Mouse (Mus musculus) CH12.LX (cell line): Measurements from ENCODE around the gene Olfr1480.

Experiments used
- CTCF ChIP-seq, 2 experiments: IDR thresholded peaks in 1 of 2; conservative IDR thresholded peaks in 1 of 2; 2 replicates each; pipeline ENCODE4 v1.5.1; 2011 to 2012; ENCODE audit warnings: low read depth in 2 of 2, low read length in 2 of 2, improper control_type of control experiment in 1 of 2, inconsistent platforms in 1 of 2, mild to moderate bottlenecking in 1 of 2, moderate library complexity in 1 of 2
- EP300 ChIP-seq: IDR thresholded peaks from 2 replicates; pipeline ENCODE4 v1.6.1; 2011; ENCODE audit warnings: low read length, improper control_type of control experiment
- MAX ChIP-seq: IDR thresholded peaks from 2 replicates; pipeline ENCODE4 v1.6.1; 2011; ENCODE audit warnings: low read length, improper control_type of control experiment
- MXI1 ChIP-seq: IDR thresholded peaks from 2 replicates; pipeline ENCODE4 v1.6.1; 2011; ENCODE audit warnings: mild to moderate bottlenecking, low read depth, low read length, improper control_type of control experiment
- NRF1 ChIP-seq: IDR thresholded peaks from 2 replicates; pipeline ENCODE4 v1.6.1; 2014; ENCODE audit warnings: low read depth, mild to moderate bottlenecking, inconsistent platforms, low read length, improper control_type of control experiment, moderate library complexity
- POLR2A ChIP-seq: IDR thresholded peaks from 2 replicates; pipeline ENCODE4 v1.6.1; 2011; ENCODE audit warnings: low read depth, mild to moderate bottlenecking, improper control_type of control experiment, low read length
- USF1 ChIP-seq: IDR thresholded peaks from 2 replicates; pipeline ENCODE4 v1.6.1; 2014; ENCODE audit warnings: low read depth, mild to moderate bottlenecking, inconsistent platforms, low read length, improper control_type of control experiment
- ZNF384 ChIP-seq: IDR thresholded peaks from 2 replicates; pipeline ENCODE4 v1.6.1; 2012; ENCODE audit warnings: low read depth, low read length, improper control_type of control experiment, inconsistent platforms

DNA sequence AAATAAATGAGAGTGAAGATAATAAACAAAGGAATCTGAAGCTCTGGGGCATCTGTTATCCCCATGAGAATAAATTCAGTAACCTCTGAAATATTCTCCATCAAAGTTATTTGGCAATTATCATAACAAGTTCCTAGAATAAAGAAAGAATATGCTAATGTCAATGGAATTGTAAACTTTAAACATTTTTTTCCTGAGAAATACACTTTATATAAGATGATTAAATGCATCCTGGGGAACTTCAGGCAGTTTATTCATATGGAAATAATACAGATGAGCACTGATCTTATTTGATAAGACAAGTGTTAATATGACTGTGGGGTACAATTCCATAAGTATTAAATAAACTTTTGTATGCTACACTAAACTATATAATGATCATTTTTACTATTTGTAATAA is 47.6 kb upstream of the Olfr1480 start, which contains the start of gene Olfr1475:
- no peak for TF ChIP-seq POLR2A
- TF ChIP-seq NRF1: no peak
- no peak for TF ChIP-seq CTCF (conservative IDR thresholded peaks at IDR 0.05 in 1 of 2, IDR thresholded peaks at IDR 0.05 in 1 of 2; ENCODE audit: low read depth in 2 of 2, low read length in 2 of 2)
- TF ChIP-seq MXI1: no peak
- no peak for TF ChIP-seq MAX
- no peak for TF ChIP-seq ZNF384
- no peak for TF ChIP-seq EP300
- TF ChIP-seq USF1: no peak
